Mouse (Mus musculus): ENCODE data around the gene Bloc1s1.

Bloc1s1 gene

GRCm38 (mm10) chr10:128931441-128931840, 7.6 kb upstream of the Bloc1s1 start:
- no peak for DNase-seq (ENCODE audit: low spot score)

GRCm38 (mm10) chr10:128929638-128930378, 6.0 kb upstream of the Bloc1s1 start:
- no peak for DNase-seq (ENCODE audit: low spot score)

GRCm38 (mm10) chr10:128928356-128928755, 4.5 kb upstream of the Bloc1s1 start:
- DNase-seq (ENCODE audit: low spot score) = no peak

- peak; percentile 95 for DNase-seq (ENCODE audit: low spot score)
Measured at GRCm38 (mm10) chr10:128923013-128923691, 683 bp downstream of the Bloc1s1 start.

- no peak for DNase-seq (ENCODE audit: low spot score)
Measured at GRCm38 (mm10) chr10:128922822-128923012, 1.1 kb downstream of the Bloc1s1 start, which contains the start of gene Rdh5. Gene Rdh5, minus strand, starts transcription at chr10:128922888.

- peak; percentile 48 for DNase-seq (ENCODE audit: low spot score)
Measured at GRCm38 (mm10) chr10:128921883-128922821, 1.7 kb downstream of the Bloc1s1 start.

- DNase-seq (ENCODE audit: low spot score) = no peak
Measured at GRCm38 (mm10) chr10:128921251-128921650, 2.6 kb downstream of the Bloc1s1 start.

GRCm38 (mm10) chr10:128920736-128921161, 3.1 kb downstream of the Bloc1s1 start:
- no peak for DNase-seq (ENCODE audit: low spot score)

- no peak for DNase-seq (ENCODE audit: low spot score)
Measured at GRCm38 (mm10) chr10:128919966-128920365, 3.9 kb downstream of the Bloc1s1 start.

- DNase-seq (ENCODE audit: low spot score) = no peak
Measured at GRCm38 (mm10) chr10:128919203-128919631, 4.6 kb downstream of the Bloc1s1 start.

GRCm38 (mm10) chr10:128918246-128918645, 5.6 kb downstream of the Bloc1s1 start:
- peak; percentile 53 for DNase-seq (ENCODE audit: low spot score)

GRCm38 (mm10) chr10:128917400-128917799, 6.4 kb downstream of the Bloc1s1 start:
- DNase-seq (ENCODE audit: low spot score) = no peak

- no peak for DNase-seq (ENCODE audit: low spot score)
Measured at GRCm38 (mm10) chr10:128916665-128917064, 7.2 kb downstream of the Bloc1s1 start.

GRCm38 (mm10) chr10:128915550-128915949, 8.3 kb downstream of the Bloc1s1 start:
- no peak for DNase-seq (ENCODE audit: low spot score)

GRCm38 (mm10) chr10:128913696-128914095, 10.1 kb downstream of the Bloc1s1 start:
- no peak for DNase-seq (ENCODE audit: low spot score)

GRCm38 (mm10) chr10:128913219-128913618, 10.6 kb downstream of the Bloc1s1 start:
- peak; percentile 93 for DNase-seq (ENCODE audit: low spot score)

GRCm38 (mm10) chr10:128912791-128913190, 11.0 kb downstream of the Bloc1s1 start:
- DNase-seq (ENCODE audit: low spot score) = no peak

- no peak for DNase-seq (ENCODE audit: low spot score)
Measured at GRCm38 (mm10) chr10:128912268-128912667, 11.6 kb downstream of the Bloc1s1 start.

- no peak for DNase-seq (ENCODE audit: low spot score)
Measured at GRCm38 (mm10) chr10:128911430-128911829, 12.4 kb downstream of the Bloc1s1 start.

GRCm38 (mm10) chr10:128910066-128910841, 13.6 kb downstream of the Bloc1s1 start:
- peak; percentile 71 for DNase-seq (ENCODE audit: low spot score)

- peak; percentile 85 for DNase-seq (ENCODE audit: low spot score)
Measured at GRCm38 (mm10) chr10:128909567-128910028, 14.2 kb downstream of the Bloc1s1 start.
